Mouse (Mus musculus) G1E (cell line): ENCODE data around the gene Zfp760.

Source experiments
- CTCF ChIP-seq: IDR thresholded peaks from 2 replicates; pipeline ENCODE4 v1.5.1; 2012; ENCODE audit warnings: low read depth, low read length, inconsistent platforms, mixed read lengths
- GATA1 ChIP-seq: IDR thresholded peaks from 2 replicates; pipeline ENCODE4 v1.6.1; 2012; ENCODE audit warnings: borderline replicate concordance, low read length, inconsistent platforms, mixed read lengths
- POLR2AphosphoS5 ChIP-seq: IDR thresholded peaks from 2 replicates; pipeline ENCODE4 v1.6.1; 2012; ENCODE audit warnings: low read depth, low read length, inconsistent platforms; ENCODE audit not compliant: insufficient replicate concordance
- TAL1 ChIP-seq: conservative IDR thresholded peaks from 2 replicates; pipeline ENCODE4 v1.6.1; 2012; ENCODE audit warnings: low read depth, low read length, inconsistent platforms, mixed read lengths

GRCm38 (mm10) chr17:21691560-21691959 lies 16.0 kb upstream of the Zfp760 start, which contains the start of gene Gm10226:
- TF ChIP-seq CTCF (no peak), GATA1 (no peak), TAL1 (no peak), POLR2AphosphoS5 (no peak)
